Mouse (Mus musculus) neural tube, embryonic 12.5 days (tissue): ENCODE results near the gene Zfp706. TPM values are rescaled to one million over a fixed set of nuclear protein-coding genes. Genes with fewer than 3 reads are reported as not detected.

Experiments
- ATAC-seq: fragments of 200-750 bp; cut with Nextera tagmentation; 2 replicates; pipeline ENCODE4 v1.8.0; 2017; ENCODE audit warnings: low read depth, mild to moderate bottlenecking, moderate TSS enrichment, moderate library complexity; ENCODE audit not compliant: low FRiP score
- H3K27ac ChIP-seq: fragments of 300-500 bp; sonication (generic); 2 replicates; pipeline ENCODE4 v1.5.1; 2016
- H3K27me3 ChIP-seq: fragments of 300-500 bp; sonication (generic); replicated peaks from 2 replicates; pipeline ENCODE4 v1.6.1; 2016; ENCODE audit warnings: mild to moderate bottlenecking
- H3K36me3 ChIP-seq: fragments of 300-500 bp; sonication (generic); 2 replicates; pipeline ENCODE4 v1.6.1; 2016; ENCODE audit warnings: mild to moderate bottlenecking
- H3K4me1 ChIP-seq: fragments of 300-500 bp; sonication (generic); 2 replicates; pipeline ENCODE4 v1.6.1; 2016
- H3K4me2 ChIP-seq: fragments of 300-500 bp; sonication (generic); replicated peaks from 2 replicates; pipeline ENCODE4 v1.6.1; 2016; ENCODE audit warnings: mild to moderate bottlenecking
- H3K4me3 ChIP-seq: fragments of 300-500 bp; sonication (generic); 2 replicates; pipeline ENCODE4 v1.5.1; 2016
- H3K9ac ChIP-seq: fragments of 300-500 bp; sonication (generic); 2 replicates; pipeline ENCODE4 v1.6.1; 2016; ENCODE audit warnings: mild to moderate bottlenecking
- H3K9me3 ChIP-seq: fragments of 300-500 bp; sonication (generic); 2 replicates; pipeline ENCODE4 v1.6.1; 2016; ENCODE audit warnings: mild to moderate bottlenecking
- WGBS: fragments of 180-500 bp; shearing (Covaris S2); methylation state at CpG from one replicate; pipeline ENCODE4 v1.1.7; 2016; 5-methylcytosine and 5-hydroxymethylcytosine counted together
- polyA plus RNA-seq: library from polyadenylated mRNA; unstranded; fragments of >200 nt; fragmentation: Nextera tagmentation; extraction: Ambion mirVana; gene quantifications from 2 replicates; pipeline ENCODE4 v1.2.1, GENCODE M21; 2016

The Zfp706 gene
- polyA plus RNA-seq: 418 and 432 TPM in 2 replicates

- H3K27me3 ChIP-seq: no peaks in the 10 kb centered on the region
- peak within 1 kb of the TSS; percentile 96 for H3K9ac ChIP-seq
- no peaks in the 10 kb centered on the region for H3K9me3 ChIP-seq
- peaks cover 6% of the 10 kb centered on the region for H3K36me3 ChIP-seq
- peak; percentile 99 for ATAC-seq
- peak within 1 kb of the TSS; percentile 93 for H3K4me3 ChIP-seq
- WGBS: under 1% methylated on average over 79 of the region's 79 CpGs
- peak within 1 kb of the TSS; percentile 73 for H3K4me2 ChIP-seq
- H3K27ac ChIP-seq: peak within 1 kb of the TSS; percentile 94
- peaks cover 21% of the 10 kb centered on the region for H3K4me1 ChIP-seq
Observed at GRCm38 (mm10) chr15:37007233-37007958, at the start of gene Zfp706. TSS of gene Zfp706 (minus strand) at chr15:37007773.

GRCm38 (mm10) chr15:37054582-37054981, 47.0 kb upstream of the Zfp706 start:
- Histone ChIP-seq H3K4me1 (peaks cover 5% of the 10 kb centered on the region; the same call in 1 of the 2 replicates), H3K27ac (no peak overlapping the region), H3K4me3 (no peak overlapping the region), H3K9me3 (0 out of 2 replicates have a peak, but pooled peaks cover 3% of the 10 kb centered on the region), H3K36me3 (no peaks in the 10 kb centered on the region), H3K4me2 (no peak overlapping the region), H3K27me3 (no peaks in the 10 kb centered on the region), H3K9ac (no peak overlapping the region)
- WGBS: 94% methylated on average over 5 of the region's 5 CpGs
- no peak for ATAC-seq

- Histone ChIP-seq H3K9ac (no peak overlapping the region), H3K36me3 (no peaks in the 10 kb centered on the region), H3K27me3 (no peaks in the 10 kb centered on the region), H3K4me2 (no peak overlapping the region), H3K4me3 (no peak overlapping the region), H3K27ac (no peak overlapping the region), H3K9me3 (0 out of 2 replicates have a peak, but pooled peaks cover 3% of the 10 kb centered on the region), H3K4me1 (peaks cover 5% of the 10 kb centered on the region; the same call in 1 of the 2 replicates)
- ATAC-seq: peak; percentile 77
- 58% methylated on average over 8 of the region's 8 CpGs for WGBS
Observed at GRCm38 (mm10) chr15:37053085-37053762, 45.7 kb upstream of the Zfp706 start.

GRCm38 (mm10) chr15:37047403-37047802, 39.8 kb upstream of the Zfp706 start:
- WGBS: 93% methylated on average over 4 of the region's 4 CpGs
- Histone ChIP-seq H3K27me3 (no peaks in the 10 kb centered on the region), H3K4me3 (no peak overlapping the region), H3K9ac (no peak overlapping the region), H3K27ac (no peak overlapping the region), H3K36me3 (no peaks in the 10 kb centered on the region), H3K4me1 (0 out of 2 replicates have a peak, but pooled peaks cover 5% of the 10 kb centered on the region), H3K9me3 (0 out of 2 replicates have a peak, but pooled peaks cover 3% of the 10 kb centered on the region), H3K4me2 (no peak overlapping the region)
- no peak for ATAC-seq

- Histone ChIP-seq H3K4me2 (no peak overlapping the region), H3K9ac (no peak overlapping the region), H3K27ac (no peak overlapping the region), H3K4me3 (no peak overlapping the region), H3K27me3 (no peaks in the 10 kb centered on the region), H3K4me1 (0 out of 2 replicates have a peak, but pooled peaks cover 7% of the 10 kb centered on the region), H3K36me3 (no peaks in the 10 kb centered on the region), H3K9me3 (0 out of 2 replicates have a peak, but pooled peaks cover 3% of the 10 kb centered on the region)
- 93% methylated on average over 10 of the region's 10 CpGs for WGBS
- ATAC-seq: no peak
Observed at GRCm38 (mm10) chr15:37046586-37046985, 39.0 kb upstream of the Zfp706 start.

- no peak overlapping the region for H3K27ac ChIP-seq
- H3K36me3 ChIP-seq: no peaks in the 10 kb centered on the region
- H3K9me3 ChIP-seq: 0 out of 2 replicates have a peak, but pooled peaks cover 3% of the 10 kb centered on the region
- 0 out of 2 replicates have a peak, but pooled peaks cover 7% of the 10 kb centered on the region for H3K4me1 ChIP-seq
- no peak overlapping the region for H3K4me3 ChIP-seq
- no peak overlapping the region for H3K9ac ChIP-seq
- H3K4me2 ChIP-seq: no peak overlapping the region
- WGBS: 77% methylated on average over 7 of the region's 7 CpGs
- H3K27me3 ChIP-seq: no peaks in the 10 kb centered on the region
- ATAC-seq: no peak
Observed at GRCm38 (mm10) chr15:37046131-37046530, 38.6 kb upstream of the Zfp706 start.

GRCm38 (mm10) chr15:37045456-37045855, 37.9 kb upstream of the Zfp706 start:
- WGBS: 84% methylated on average over 12 of the region's 12 CpGs
- ATAC-seq: 0 out of 2 replicates have a peak, but pooled peaks have one; percentile 13

GRCm38 (mm10) chr15:37042559-37042958, 35.0 kb upstream of the Zfp706 start:
- Histone ChIP-seq H3K4me1 (0 out of 2 replicates have a peak, but pooled peaks cover 7% of the 10 kb centered on the region), H3K27me3 (no peaks in the 10 kb centered on the region), H3K27ac (no peak overlapping the region), H3K9ac (no peak overlapping the region), H3K4me3 (no peak overlapping the region), H3K36me3 (no peaks in the 10 kb centered on the region), H3K9me3 (no peaks in the 10 kb centered on the region), H3K4me2 (no peak overlapping the region)
- 42% methylated on average over 5 of the region's 5 CpGs for WGBS
- ATAC-seq: no peak

More at GRCm38 (mm10) chr15:37045456-37045855, 37.9 kb upstream of the Zfp706 start:
- no peak overlapping the region for H3K4me2 ChIP-seq
- H3K4me3 ChIP-seq: no peak overlapping the region
- H3K9ac ChIP-seq: no peak overlapping the region
- H3K27ac ChIP-seq: no peak overlapping the region
- H3K4me1 ChIP-seq: 0 out of 2 replicates have a peak, but pooled peaks cover 7% of the 10 kb centered on the region
- H3K9me3 ChIP-seq: 0 out of 2 replicates have a peak, but pooled peaks cover under 1% of the 10 kb centered on the region
- H3K36me3 ChIP-seq: no peaks in the 10 kb centered on the region
- no peaks in the 10 kb centered on the region for H3K27me3 ChIP-seq

- ATAC-seq: no peak
- no peak overlapping the region for H3K27ac ChIP-seq
Observed at GRCm38 (mm10) chr15:37041214-37041613, 33.6 kb upstream of the Zfp706 start.

GRCm38 (mm10) chr15:37038666-37039065, 31.1 kb upstream of the Zfp706 start:
- Histone ChIP-seq H3K4me2 (no peak overlapping the region), H3K4me3 (no peak overlapping the region), H3K27me3 (no peaks in the 10 kb centered on the region), H3K9ac (no peak overlapping the region), H3K9me3 (no peaks in the 10 kb centered on the region), H3K4me1 (0 out of 2 replicates have a peak, but pooled peaks cover 7% of the 10 kb centered on the region), H3K36me3 (no peaks in the 10 kb centered on the region), H3K27ac (no peak overlapping the region)
- WGBS: 78% methylated on average over 1 of the region's 1 CpGs
- no peak for ATAC-seq

More at GRCm38 (mm10) chr15:37041214-37041613, 33.6 kb upstream of the Zfp706 start:
- Histone ChIP-seq H3K36me3 (no peaks in the 10 kb centered on the region), H3K9ac (no peak overlapping the region), H3K27me3 (no peaks in the 10 kb centered on the region), H3K4me3 (no peak overlapping the region), H3K9me3 (no peaks in the 10 kb centered on the region), H3K4me2 (no peak overlapping the region), H3K4me1 (0 out of 2 replicates have a peak, but pooled peaks cover 7% of the 10 kb centered on the region)
- 98% methylated on average over 5 of the region's 5 CpGs for WGBS

- no peak overlapping the region for H3K4me3 ChIP-seq
- H3K36me3 ChIP-seq: no peaks in the 10 kb centered on the region
- H3K4me1 ChIP-seq: 0 out of 2 replicates have a peak, but pooled peaks cover 4% of the 10 kb centered on the region
- H3K9me3 ChIP-seq: no peaks in the 10 kb centered on the region
- 89% methylated on average over 3 of the region's 3 CpGs for WGBS
- H3K27ac ChIP-seq: no peak overlapping the region
- no peak overlapping the region for H3K4me2 ChIP-seq
- H3K27me3 ChIP-seq: no peaks in the 10 kb centered on the region
- no peak overlapping the region for H3K9ac ChIP-seq
- ATAC-seq: no peak
Observed at GRCm38 (mm10) chr15:37037704-37038103, 30.1 kb upstream of the Zfp706 start.
